Mouse (Mus musculus): Measurements from ENCODE around the gene Slc36a1. TPM values are rescaled to one million over a fixed set of nuclear protein-coding genes. Genes with fewer than 3 reads are reported as not detected.

Gene Slc36a1
- 7.1 TPM for polyA plus RNA-seq (2015; fragmentation: Illumina TruSeq; extraction: RNeasy Lipid Tissue Mini Kit (QIAGEN cat#74804); ENCODE audit: insufficient read depth, low read depth, low replicate concordance)

GRCm38 (mm10) chr11:55204159-55204596, at the start of gene Slc36a1:
TSS of gene Slc36a1 (plus strand) at chr11:55204350.

DNA sequence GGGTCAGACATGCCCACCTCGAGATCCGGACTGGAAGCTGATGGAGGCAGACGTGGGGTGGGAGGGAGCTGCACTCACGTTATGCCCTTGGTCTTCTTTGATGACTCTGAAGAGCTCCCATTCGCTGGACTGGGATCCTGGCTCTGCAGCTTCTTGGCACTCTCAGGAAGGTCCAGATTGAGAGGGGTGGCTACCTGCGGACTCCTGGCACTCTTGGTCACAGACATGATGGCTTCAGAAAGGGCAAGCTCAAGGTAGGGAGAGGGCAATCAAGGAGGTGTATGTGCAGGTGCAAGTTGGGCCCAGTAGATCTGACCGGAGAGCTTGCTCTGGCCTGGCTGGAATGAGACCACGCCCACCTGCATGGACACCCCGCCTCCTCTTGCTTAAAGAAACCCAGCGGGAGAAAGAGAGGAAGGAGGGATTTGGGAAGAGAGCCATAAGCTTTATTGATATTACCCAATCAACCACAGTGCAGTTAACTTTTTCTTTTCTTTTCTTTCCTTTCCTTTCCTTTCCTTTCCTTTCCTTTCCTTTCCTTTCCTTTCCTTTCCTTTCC, 19.3 kb upstream of the Slc36a1 start, which contains the start of gene Slc36a2:
Gene Slc36a2, minus strand, starts transcription at position 345 of the 559 bp plus-strand sequence.

Other genes starting within 250 kb of the Slc36a1 start
- gene Tnip1, start 241.4 kb upstream of the Slc36a1 start, polyA plus RNA-seq (2015; fragmentation: Illumina TruSeq; extraction: RNeasy Lipid Tissue Mini Kit (QIAGEN cat#74804); ENCODE audit: insufficient read depth, low read depth, low replicate concordance): 5.6 TPM
- 29.6 TPM for gene Anxa6, start 170.9 kb upstream of the Slc36a1 start, polyA plus RNA-seq (2015; fragmentation: Illumina TruSeq; extraction: RNeasy Lipid Tissue Mini Kit (QIAGEN cat#74804); ENCODE audit: insufficient read depth, low read depth, low replicate concordance)
- 1.2 TPM for gene Ccdc69, start 126.2 kb upstream of the Slc36a1 start, polyA plus RNA-seq (2015; fragmentation: Illumina TruSeq; extraction: RNeasy Lipid Tissue Mini Kit (QIAGEN cat#74804); ENCODE audit: insufficient read depth, low read depth, low replicate concordance)
- gene Gm2a, start 106.2 kb upstream of the Slc36a1 start, polyA plus RNA-seq (2015; fragmentation: Illumina TruSeq; extraction: RNeasy Lipid Tissue Mini Kit (QIAGEN cat#74804); ENCODE audit: insufficient read depth, low read depth, low replicate concordance): 8.0 TPM
- gene Slc36a3, start 52.6 kb upstream of the Slc36a1 start, polyA plus RNA-seq (2015; fragmentation: Illumina TruSeq; extraction: RNeasy Lipid Tissue Mini Kit (QIAGEN cat#74804); ENCODE audit: insufficient read depth, low read depth, low replicate concordance): not detected
- 3.4 TPM for gene Slc36a2, start 19.3 kb upstream of the Slc36a1 start, polyA plus RNA-seq (2015; fragmentation: Illumina TruSeq; extraction: RNeasy Lipid Tissue Mini Kit (QIAGEN cat#74804); ENCODE audit: insufficient read depth, low read depth, low replicate concordance)
- 0.07 TPM for gene Fat2, start 132.2 kb downstream of the Slc36a1 start, polyA plus RNA-seq (2015; fragmentation: Illumina TruSeq; extraction: RNeasy Lipid Tissue Mini Kit (QIAGEN cat#74804); ENCODE audit: insufficient read depth, low read depth, low replicate concordance)
- 171 TPM for gene Sparc, start 218.8 kb downstream of the Slc36a1 start, polyA plus RNA-seq (2015; fragmentation: Illumina TruSeq; extraction: RNeasy Lipid Tissue Mini Kit (QIAGEN cat#74804); ENCODE audit: insufficient read depth, low read depth, low replicate concordance)